Mouse (Mus musculus) urinary bladder, adult 2 months (tissue): Measurements from ENCODE around the gene Nfix. TPM values are rescaled to one million over a fixed set of nuclear protein-coding genes. Genes with fewer than 3 reads are reported as not detected.

Source experiments
- DNase-seq: peaks from one replicate; pipeline ENCODE4 v3.0.0; 2022; ENCODE audit warnings: low spot score
- polyA plus RNA-seq: library from polyadenylated mRNA; depleted of rRNA; stranded (reverse); fragments of >200 nt; gene quantifications from 2 replicates; pipeline ENCODE4 v1.2.3, GENCODE M21; 2012

Nfix gene
- polyA plus RNA-seq, 1 experiment, result 21.7 TPM

DNA sequence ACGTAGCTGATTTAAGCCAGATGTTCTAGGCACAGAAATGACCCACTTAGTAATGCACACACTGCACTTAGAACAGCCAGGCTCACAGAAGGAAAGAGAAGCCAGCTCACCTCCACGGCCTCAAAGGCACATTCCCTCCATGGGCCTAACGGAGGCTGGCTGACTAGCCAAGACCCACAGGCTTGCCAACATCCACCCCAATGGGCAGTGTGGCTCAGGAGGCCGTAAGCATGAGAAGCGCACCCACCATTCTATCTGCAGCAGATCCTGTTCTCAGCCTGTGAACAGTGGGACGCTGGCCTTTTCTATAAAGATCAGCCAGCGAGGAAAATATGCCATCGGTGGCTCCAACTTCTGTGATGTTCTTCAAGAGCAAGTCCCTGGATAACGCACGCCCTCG lies 83.4 kb downstream of the Nfix start:
- DNase-seq, result no peak

DNA sequence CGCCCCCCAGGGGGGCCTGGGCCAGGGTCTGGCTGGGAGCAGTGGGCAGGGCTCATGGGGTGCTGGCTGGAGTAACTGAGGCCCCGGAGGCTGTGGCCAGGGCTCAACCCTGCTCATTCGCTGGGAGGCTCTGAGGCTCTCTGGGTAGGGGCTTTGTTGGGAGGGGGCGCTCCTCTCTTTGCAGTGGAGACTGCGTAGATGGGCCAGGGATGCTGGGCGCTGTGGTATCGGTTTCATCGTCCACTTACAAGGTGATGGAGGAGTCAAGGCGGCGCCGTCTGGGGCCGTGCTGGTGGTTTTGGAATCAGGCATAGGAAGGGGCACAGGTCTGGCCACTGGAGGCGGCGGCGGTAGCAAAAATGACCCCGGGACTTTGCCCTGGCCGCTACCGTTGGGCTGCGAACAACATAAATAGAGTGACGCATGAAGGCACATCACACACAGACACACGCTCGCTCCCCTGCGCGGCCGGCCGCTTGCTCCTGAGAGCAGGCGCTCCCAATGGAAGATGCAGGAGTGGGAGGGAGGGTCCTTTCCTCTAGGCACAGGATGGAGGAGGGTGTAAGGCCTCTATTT lies 84.2 kb downstream of the Nfix start:
- DNase-seq, result no peak

DNA sequence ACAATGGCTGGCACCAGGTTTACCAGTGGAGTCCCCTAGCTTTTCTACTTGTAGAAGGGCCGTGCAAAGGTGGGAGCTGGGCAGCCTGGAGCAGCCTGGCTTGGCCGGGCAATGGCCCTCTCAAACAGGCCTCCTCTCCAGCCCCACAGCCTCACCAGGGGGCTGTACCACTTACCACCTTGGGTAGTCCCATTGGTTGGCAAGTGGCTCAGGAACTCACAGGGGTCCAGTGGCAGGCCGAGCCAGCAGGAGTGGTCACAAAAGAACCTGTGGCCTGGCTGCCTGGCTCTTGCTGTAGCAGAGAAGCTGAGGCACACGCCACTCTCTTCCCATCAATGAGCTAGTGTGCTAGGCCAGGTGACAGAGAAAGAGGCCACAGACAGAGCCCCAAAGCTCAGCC lies 86.0 kb downstream of the Nfix start:
- DNase-seq, result no peak

DNA sequence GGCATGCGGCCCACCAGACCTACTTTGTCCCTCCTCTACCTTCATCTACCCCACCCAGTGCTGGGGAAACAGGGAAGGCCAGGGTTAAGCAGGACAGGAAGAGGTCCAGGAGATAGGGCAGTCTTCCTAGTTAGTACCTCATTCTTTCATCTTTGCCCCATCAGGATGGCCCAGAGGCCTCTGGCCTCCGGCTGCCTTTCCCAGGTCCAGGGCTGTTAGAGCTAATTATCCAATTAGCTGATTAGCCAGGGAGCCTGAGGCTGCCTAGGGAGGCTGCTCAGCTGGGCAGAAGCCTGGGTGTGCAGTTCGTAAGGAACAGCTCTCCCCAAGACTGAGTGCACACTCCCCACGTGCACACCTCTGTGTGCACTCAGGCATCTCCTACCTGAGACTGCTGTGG lies 86.8 kb downstream of the Nfix start:
- no peak for DNase-seq

DNA sequence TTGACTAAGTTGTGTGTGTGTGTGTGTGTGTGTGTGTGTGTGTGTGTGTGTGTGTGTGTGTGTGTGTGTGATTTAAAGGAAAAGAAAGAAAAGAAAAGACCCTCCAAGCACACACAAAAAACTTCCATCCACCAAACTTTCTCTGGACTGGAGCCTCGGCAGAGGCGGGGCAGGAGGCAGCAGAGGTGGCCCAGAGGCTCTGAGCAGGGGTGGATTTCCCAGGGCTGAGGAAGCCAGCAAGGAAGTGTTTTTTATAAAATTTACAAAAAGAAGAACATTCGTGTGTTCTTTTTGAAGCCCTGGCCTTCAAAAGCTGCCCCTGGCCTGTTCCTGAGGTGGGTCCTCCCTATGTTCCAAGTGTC lies 87.4 kb downstream of the Nfix start:
- DNase-seq, result no peak

DNA sequence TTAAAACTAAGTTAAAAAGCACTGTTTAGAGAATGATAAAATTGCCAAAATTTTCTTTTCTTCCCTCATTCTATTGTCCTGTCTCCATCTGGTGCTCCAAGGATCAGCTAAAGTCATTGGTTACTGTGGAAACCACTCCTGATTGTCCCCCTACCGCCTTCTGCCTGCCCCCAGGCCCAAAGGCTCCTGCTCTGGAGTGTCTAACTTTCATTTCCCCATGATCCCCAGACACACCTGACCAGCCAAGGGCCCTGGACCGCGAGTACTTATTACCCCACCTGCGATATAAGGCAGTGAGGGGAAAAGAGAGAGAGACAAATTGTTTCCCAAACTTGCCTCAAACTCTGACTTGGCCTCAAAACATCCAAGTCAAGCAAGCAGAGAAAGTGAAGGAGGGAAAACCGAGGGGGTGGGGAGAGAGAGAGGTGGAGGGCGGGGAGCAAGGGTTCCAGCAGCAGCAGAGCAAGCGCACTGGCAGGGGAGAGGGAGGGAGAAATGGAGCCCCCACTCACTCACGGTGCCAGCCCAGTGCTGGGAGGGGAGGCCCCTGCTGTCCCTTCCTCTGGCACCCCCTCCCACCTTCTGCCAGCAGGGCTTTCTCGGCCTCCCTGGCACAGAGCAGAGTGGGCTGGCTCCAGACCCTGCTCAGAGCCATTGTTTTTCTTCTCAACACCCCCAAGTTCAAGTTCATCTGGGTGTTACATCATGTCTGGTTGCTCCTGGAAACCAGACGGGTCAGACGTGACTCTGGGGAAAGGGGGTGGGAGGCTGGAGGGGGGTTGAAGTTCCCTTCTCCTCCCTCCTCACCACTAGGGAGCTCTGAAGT lies 88.0 kb downstream of the Nfix start:
- DNase-seq, result no peak

DNA sequence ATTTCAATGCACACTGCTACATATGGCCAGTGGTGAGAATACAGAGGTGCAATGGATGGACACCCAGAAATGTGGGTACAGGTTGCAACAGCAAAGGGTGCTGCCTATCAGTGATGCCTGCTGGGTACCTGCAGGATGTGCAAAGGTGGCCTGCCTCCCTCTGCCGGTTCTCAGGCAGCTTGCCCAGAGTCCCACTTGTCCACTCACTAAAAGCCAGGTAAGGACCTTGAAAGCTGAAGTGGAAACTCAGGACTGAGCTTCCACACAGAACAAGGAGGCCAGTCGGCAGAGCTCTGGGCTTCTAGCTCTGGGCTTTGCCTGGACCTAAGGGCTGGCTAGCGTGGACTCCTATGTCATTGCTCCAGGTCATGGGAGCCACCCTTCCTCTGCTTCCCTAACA lies 88.8 kb downstream of the Nfix start:
- no peak for DNase-seq

DNA sequence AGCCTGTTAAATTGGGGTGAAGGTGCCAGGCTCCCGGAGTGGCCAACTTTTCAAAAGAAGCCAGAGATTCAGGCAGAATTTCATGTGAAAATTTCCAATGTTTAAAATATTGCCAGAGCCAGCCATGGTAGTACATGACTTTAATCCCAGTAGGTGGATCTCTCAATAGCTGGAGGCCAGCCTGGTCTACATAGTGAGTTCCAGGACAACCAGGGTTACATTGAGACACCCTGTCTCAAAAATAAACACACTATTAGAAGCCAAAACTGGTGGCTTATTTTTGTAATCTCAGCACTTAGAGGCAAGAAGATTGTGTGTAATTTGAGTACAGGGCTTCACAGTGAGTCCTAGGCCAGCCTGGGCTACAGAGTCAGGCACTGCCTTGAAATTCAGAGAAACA lies 90.2 kb downstream of the Nfix start:
- DNase-seq, result no peak

DNA sequence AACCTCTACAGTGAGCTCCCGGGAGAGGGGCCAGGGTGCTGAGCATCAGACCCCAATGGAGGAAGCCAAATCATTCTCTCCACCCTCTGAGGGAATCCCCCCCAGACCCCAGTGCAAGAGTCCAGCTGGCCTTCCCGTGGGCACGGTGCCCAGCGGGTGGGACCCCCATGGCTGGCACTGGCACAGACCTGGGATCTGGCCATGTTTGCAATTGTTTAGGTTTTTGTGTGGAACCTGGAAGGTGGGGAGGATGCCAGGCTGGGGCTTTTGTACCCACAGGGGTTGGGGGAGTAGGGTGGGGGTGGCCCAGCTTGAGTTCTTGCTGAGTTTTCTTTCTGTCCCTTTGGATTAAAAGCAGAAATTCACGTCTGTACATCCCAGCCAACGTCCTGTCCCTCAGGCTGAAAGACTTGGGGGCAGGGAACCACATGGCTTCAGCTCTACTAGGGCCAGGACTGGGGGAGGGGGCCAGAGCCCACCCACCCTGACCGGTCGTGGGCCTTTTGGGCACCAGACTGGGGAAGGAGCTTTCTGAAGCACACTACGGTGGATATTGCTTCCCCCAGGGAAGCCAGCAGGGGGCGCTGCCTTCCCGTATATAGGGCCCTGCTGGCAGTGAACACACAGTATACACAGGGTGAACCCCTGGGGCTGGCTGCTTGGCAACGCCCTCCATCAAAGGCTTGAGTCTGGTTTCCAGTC lies 91.2 kb downstream of the Nfix start:
- peak; percentile 76 for DNase-seq

DNA sequence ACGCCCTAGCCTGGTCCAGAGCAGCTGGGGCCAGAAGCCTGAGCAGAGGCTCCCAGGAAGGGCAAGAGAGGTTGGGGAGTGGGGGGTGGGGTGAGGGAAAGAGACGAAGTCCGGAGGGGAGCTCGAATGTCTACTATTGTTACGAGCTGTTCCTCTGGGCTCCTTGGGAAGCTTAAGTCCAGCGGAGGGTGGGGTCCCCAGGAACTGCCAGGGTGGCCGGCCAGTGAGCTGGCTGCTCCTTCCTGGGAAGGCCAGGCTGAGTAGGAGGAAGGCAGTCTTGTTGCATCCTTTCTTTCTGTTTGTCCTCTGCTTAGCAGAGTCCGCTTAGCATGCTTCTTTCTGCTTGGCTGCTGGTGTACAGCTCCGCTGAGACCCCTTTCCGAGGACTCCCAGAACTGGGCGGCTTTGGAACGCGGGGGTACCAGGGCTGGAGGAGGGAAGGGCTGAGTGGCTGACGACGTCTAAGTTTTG lies 92.0 kb downstream of the Nfix start:
- no peak for DNase-seq

DNA sequence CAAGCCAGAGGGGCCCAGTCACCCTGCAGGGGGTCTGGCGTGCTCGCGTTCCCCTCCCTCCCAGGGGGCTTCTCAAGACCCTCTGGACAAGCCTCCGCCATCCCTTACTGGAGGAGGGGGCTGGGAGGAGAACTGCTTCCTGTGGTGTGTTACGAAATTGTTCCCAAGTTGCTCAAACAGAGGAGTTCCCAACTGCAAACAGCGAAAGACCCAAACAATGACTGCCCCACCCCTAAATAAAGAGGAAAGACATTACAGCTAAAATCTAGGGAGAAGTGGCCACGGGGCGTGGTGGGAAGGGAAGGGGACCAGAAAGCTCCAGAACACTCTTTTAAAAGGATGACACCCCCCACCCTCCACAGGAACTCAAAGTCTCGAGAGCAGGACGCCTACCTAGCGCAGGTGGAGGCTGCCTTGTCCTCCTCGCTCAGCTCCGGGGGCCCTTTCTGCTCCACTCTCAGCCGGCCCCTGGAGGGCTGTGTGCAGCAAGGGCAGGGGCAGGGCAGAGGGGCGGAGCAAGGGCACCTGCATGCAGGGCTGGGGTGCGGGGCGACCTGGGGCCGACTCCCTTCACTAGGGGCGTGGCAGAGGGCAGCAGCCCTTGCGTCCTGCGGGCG lies 92.8 kb downstream of the Nfix start:
- DNase-seq, result peak; percentile 49

DNA sequence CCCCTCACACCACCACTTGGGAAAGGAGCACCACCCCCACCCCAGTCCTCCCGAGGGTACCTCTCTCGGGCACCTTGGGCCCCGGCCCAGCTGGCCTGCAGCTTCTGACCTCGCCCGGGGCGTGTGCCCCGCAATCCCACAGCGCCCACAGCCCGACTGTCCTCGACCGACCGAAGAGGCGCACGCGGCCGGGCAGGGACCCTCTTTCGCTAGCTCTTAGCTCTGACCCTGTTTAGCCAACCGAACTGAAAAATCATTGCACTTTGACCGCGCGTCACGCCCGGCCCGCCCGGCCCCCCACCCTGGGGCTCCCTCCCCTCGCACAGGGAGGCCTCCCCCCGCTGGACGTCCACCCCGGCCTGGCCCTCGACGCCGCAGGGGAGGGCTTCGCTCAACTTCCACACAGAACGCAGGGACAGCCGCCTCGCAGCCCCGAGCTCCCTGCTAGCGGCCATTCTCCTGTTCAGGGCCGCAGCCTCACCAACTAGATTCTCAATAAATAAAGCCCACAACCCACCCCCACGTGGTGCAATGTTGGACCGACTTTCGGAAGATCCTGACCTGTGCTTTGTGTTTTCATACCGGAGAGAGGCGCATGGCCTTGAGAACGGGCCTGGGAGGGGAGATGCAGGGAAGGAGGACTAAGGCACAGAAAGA lies 93.4 kb downstream of the Nfix start:
- DNase-seq, result peak; percentile 39

DNA sequence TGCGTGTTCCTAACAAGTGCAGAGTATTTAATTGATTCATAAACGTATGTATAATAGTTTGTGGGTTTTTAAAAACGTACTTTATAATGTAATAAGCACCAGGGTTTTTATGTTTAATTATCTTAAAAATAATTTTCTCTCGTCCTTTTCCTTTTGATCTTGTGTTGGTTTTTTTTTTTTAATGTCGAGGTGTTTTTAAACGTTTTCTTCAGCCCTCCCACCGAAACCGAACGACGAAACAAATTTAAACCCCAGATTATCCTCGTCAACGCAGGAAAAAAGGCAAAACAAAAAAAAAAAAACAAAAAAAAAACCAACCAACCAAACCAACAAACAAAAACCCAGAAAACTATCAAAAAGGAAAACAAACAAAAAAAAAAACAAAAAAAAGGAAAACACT lies 94.2 kb downstream of the Nfix start:
- no peak for DNase-seq

DNA sequence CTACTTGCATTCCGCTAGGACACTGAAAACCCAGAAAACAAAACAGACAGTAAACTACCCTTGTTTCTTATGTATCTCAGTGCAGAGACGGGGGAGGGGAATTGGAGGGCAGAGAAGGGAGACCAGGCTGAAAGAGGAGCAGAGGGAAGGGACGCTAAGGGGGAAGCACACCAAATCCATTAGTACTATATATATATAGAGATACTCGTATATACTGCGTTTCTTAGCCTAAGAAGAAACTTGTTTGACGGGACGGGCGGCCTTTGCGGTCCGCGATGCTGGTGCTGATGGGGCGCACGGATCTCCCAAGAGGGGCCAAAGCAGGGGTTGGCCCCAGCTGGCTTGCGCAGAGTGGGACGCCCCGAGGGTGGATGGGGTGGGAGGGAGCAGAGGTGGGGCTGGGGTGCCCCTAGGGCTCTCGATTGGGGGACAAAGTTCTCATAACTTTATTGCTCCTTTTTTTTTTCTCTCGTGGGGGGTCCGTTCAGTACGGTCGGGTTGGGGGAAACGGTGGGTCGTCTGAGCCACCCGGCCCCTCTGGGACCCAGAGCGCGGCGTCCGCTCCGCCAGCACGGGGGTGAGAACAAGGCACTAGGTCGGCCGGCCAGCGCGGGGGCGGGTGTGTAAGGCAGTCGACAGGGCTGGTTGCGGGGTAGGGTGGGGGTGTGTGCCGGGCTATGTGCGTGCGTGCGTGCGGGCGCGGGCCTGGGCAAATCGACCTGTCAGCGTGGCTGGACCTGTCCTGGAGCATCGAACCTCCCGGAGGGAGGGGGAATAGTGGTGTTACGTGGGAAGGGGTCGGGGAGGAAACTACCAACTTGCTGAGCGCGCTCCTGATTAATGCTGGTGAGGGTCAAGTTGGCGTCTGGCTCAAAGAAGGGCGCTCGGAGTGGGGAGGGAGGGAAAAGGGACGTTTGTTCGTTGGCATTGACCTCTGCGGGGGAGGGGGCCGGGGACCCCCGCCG lies 95.0 kb downstream of the Nfix start:
- DNase-seq, result peak; percentile 27

DNA sequence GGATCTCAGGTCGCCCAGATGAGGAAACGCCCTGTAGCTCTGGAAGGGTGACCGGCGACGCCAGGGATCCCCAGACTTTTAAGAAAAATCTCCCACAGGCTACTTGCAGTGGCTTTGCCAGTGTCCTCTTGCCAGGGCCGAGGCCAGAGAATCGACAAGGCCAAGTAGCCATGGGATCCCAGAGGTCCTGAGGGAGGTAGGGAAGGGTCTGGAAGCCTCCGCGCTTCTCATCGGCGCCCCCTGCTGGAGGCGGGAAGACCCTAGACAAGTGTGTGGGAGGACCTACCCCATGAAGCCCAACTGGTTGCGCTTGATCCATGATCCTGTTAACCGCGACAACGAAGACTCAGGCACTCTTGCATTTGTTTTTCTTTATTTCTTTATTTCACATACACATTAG lies 95.8 kb downstream of the Nfix start:
- DNase-seq, result no peak

DNA sequence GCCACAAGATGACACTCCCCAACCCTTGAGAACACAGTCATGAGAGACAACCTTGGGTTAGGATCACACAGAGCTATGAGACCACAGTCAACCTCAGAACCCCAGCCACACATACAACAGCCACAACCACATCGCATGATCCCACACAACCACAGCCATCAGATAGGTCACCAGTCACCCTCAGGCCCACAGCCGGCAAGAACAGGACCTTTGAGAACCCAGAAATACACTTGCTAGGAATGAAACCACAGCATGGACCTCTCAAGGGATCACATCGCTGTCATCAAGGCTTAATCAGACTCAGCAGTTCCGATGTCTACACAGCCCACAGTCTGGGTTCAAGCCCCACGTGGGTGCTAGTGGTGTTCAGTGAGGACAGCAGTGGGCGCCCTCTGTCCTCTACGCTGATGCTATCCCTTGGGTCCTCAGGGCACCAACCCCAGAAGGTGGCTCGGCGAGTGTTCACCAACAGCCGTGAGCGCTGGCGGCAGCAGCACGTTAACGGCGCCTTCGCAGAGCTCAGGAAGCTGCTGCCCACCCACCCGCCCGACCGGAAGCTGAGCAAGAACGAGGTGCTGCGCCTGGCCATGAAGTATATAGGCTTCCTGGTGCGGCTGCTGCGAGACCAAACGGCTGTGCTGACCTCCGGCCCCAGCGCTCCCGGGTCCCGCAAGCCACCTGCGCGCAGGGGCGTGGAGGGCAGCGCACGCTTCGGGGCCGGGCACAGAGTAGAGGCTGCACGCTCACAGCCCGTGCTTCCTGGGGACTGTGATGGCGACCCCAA lies 96.5 kb downstream of the Nfix start:
- DNase-seq, result no peak

DNA sequence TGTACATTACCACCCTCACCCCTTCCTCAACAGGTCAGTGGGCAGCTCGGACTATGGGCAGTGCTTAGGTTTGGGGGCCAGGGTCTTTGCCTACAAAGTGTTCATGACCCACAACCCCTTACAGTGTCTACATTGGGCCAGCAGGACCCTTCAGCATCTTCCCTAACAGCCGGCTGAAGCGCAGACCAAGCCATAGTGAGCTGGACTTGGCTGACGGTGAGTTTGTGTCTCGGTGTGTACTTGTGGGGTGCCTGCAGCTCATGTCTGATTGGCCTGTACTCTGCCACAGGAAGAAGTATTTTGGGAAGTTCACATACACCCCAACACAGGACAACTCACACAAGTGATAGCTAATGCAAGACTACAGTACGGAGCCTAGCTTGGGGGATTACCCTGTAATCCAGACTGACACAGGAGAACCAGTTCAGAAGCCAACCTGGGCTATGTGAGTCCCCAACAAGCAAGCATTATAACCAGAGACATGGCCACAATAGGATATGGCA lies 97.1 kb downstream of the Nfix start:
- DNase-seq, result no peak

DNA sequence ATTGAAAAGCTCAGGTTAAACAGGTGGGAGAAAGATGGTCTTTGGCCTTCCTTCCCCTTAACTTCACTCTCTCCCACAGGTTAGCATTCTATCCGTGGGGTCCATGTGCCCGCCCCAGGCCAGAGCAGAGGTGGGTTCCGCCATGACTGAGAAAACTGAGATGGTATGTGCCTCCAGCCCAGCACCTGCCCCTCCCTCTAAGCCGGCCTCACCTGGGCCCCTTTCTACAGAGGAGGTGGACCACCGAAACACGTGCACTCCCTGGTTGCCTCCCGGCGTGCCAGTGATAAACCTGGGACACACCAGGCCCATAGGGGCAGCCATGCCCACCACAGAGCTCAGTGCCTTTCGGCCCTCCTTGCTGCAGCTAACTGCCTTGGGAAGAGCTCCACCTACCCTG lies 97.6 kb downstream of the Nfix start:
- DNase-seq, result no peak

DNA sequence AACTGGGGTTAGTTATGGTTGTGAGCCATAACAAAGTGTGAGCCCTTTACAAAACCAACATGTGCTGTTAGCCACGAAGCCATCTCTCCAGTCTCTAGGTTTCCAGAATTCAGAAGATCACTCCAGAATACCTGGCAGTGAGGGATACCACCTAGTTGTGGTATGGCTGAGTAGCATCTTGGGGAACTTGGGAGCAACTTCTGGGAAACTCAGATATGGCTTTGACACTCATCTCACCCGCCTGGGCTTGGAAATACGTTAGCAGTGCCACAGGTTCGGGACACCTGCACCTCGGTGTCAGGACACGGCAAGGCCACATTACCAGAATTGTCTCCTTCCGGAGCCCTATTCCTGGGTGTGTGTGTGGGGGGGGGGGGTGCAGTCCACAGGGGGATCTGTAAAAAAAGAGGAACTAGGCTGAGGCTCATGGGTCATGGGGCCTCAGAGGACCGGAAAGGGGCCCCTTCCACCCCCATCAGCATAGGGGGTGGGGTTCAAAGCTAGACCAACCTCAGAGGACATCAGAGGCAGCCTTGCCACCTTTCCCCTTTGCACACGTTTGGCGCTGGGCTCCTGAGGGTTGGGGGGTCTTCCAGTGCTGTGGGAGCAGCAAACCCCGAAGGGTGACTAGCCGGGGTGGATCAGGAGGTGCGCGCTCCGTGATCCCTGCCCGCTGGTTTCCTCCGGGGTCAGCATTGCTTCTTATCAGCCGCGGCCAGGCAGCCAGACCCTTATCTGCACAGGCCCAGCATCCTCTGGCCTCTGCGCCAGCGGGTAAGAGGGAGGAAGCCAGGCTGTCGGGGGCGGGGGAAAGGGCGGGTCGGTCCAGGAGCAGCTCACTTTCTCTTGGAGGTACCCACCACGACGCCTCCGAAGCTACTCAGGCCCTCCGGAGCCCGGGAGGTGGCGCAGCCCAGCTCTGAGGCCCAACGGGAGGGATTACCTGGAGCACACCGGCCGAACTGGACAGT lies 98.9 kb downstream of the Nfix start, which contains the start of gene Lyl1:
Gene Lyl1 (plus strand): TSS at position 517 of the 971 bp plus-strand sequence.
- no peak for DNase-seq
